Mouse (Mus musculus): Measurements from ENCODE around the gene Nfkbil1.

DNA sequence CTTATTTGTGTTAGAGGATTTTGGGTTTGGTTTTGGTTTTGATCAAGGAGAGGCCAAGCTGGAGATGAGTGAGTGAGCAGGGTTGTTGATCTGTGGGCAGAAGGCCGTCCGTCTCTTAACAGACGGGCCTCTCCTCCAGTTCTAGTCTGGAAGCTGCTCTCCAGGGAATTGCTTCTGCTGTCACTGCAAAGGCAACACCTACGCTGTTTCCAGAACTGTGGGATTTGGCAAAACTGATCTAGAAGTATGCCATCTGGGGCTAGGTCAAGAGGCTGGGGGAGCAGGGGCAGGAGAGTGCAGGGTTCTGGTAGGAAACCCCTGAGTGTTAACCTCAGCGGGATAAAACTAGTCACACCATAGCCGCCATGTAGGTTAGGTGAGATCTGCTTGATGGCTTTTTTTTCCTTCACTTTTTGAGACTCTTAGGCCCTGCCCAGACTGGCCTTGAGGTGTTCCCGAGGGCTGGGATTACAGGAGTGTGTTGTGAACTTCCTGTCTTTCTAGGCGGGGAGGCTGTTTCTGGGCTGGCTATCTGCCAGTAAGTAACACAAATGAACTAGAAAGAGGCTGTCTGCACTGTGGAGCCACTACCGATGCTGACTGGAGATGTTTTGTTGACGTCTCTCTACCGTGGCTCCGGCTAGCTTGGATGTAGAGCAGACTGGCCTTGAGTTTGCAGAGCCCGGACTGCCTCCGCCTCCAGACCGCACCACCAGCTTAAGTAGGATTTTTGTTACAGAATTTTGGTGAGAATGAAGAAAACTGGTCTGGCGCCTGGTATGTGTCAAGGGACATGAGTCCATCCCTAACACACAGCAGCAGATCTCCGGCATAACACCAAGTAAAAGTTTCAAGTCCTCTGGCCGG, 2.2 kb downstream of the Nfkbil1 start, which contains the start of gene Atp6v1g2:
- TF ChIP-seq CTCF (IDR thresholded peaks at IDR 0.05; ENCODE audit: low read depth), result no peak
- TF ChIP-seq EP300 (IDR thresholded peaks at IDR 0.05; ENCODE audit: low read depth), result no peak
